Mouse (Mus musculus): Measurements from ENCODE around the gene Gtf3c1.

DNA sequence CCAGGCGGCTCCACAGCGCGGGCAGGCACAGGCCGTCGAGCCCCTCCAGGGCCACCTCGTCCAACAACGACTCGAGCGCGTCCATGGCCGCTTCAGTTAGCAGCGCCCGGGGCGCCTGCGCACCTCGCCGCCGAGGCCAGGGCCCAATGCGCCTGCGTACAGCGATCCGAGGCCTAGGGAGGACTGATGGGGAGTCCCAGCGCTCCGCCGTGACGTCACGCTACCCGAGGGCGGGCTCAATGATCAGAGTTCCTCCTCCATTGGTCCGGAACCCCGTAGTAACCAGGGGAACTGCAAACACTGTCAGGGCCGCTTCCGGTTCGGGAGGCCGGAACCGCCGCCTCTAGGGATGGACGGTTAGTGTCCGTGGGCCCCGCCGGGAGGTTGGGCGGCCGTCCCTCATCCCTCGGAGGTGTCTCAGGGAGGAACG lies at the start of gene Gtf3c1, which contains the start of gene D430042O09Rik:
- TF ChIP-seq CTCF (IDR thresholded peaks at IDR 0.05; ENCODE audit: extremely low read depth, insufficient read length, insufficient replicate concordance, low read depth, low read length) (no peak), POLR2A (IDR thresholded peaks at IDR 0.05; ENCODE audit: low read depth, low read length) (peak; percentile 65)

Measured in small intestine, adult 2 months (tissue).